ENCODE assay signal across 14 mouse cellular contexts in the genomic region with DNA sequence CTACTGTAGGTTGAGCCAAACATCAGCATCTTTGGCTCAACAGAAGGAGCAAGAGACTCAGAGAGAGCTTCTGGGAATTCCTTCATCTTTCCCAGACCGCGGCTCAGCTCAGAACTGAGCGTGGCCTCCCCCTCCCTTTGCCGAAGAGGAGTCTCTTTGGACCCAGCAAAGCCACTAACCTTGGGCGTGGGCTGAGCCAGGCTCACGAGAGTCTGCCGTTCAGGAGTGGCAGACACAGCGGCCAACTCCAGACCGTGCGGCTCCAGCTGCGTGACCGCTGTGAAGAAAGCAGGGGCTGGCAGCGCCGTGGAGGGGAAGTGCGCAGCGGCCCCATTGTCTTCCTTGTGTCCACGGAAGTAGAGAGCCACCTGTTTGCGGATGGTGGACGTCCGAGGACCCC. TPM values are rescaled to one million over a fixed set of nuclear protein-coding genes. Genes with fewer than 3 reads are reported as not detected.
A peak's percentile ranks its signal among the peaks of the same experiment; 100 is the strongest.
DNase-seq lines count a peak whose midpoint lies in the region; ATAC-seq lines count a peak whose summit lies in the region.
"Had no signal": no experiment of that assay in that cellular context is flagged by ENCODE, and none has a peak within 500 bp of the region (broad histone marks: within the 10 kb centered on the region; RNA-seq: fewer than 3 reads in every experiment).

No protein-coding gene starts in this region.

- no peaks in the 10 kb centered on the region for H3K36me3 ChIP-seq in kidney, embryonic 14.5 days (ENCODE audit: control insufficient read depth, insufficient read depth, low read length)
- no peaks in the 10 kb centered on the region for H3K36me3 ChIP-seq in hindbrain, embryonic 14.5 days (replicated peaks; ENCODE audit: control insufficient read depth, insufficient read depth)
- H3K36me3 ChIP-seq: lung, embryonic 15.5 days had no signal

- H3K4me3 ChIP-seq in kidney, embryonic 14.5 days (ENCODE audit: low read length) = 0 out of 2 replicates have a peak overlapping the region, but pooled peaks have one; percentile 1
- peak overlapping the region; percentile 15; the same call in 1 of the 2 replicates for H3K4me3 ChIP-seq in hindbrain, embryonic 14.5 days (replicated peaks; ENCODE audit: low read length)
- H3K4me3 ChIP-seq: lung, embryonic 15.5 days; myocyte had no signal

- WGBS in kidney, embryonic 14.5 days = 1% methylated on average over 20 of the region's 20 CpGs
- under 1% methylated on average over 20 of the region's 20 CpGs for WGBS in hindbrain, embryonic 14.5 days

- H3K27ac ChIP-seq in kidney, embryonic 14.5 days (ENCODE audit: low read depth, low read length) = no peak overlapping the region
- H3K27ac ChIP-seq in hindbrain, embryonic 14.5 days = no peak overlapping the region
- H3K27ac ChIP-seq: lung, embryonic 15.5 days had no signal

- no peak overlapping the region for H3K9ac ChIP-seq in kidney, embryonic 14.5 days (ENCODE audit: low read depth, low read length)
- no peak overlapping the region for H3K9ac ChIP-seq in hindbrain, embryonic 14.5 days
- H3K9ac ChIP-seq: lung, embryonic 15.5 days had no signal

- no peak for ATAC-seq in kidney, embryonic 14.5 days (ENCODE audit: low FRiP score, low TSS enrichment)
- ATAC-seq in erythroblast, adult 5-6 weeks (replicated peaks; ENCODE audit: low FRiP score, poor library complexity, severe bottlenecking) = 0 out of 2 replicates have a peak, but pooled peaks have one; percentile 25
- ATAC-seq in hindbrain, embryonic 14.5 days (ENCODE audit: low FRiP score) = no peak

- peaks cover 93% of the 10 kb centered on the region for H3K27me3 ChIP-seq in kidney, embryonic 14.5 days (ENCODE audit: control insufficient read depth, insufficient read depth, low read length)
- peaks cover 99% of the 10 kb centered on the region for H3K27me3 ChIP-seq in hindbrain, embryonic 14.5 days (ENCODE audit: control insufficient read depth, insufficient read depth, low read length)
- H3K27me3 ChIP-seq: CH12.LX had no signal

- no peak for DNase-seq in kidney, postnatal 4 days
- no peak for DNase-seq in hindbrain, embryonic 14.5 days (ENCODE audit: low spot score)
- DNase-seq in neural tube, embryonic 10.5 days (ENCODE audit: extremely low spot score, low spot score) = peak; percentile 41
- DNase-seq in lung, adult 18-20 months = no peak
- no peak for DNase-seq in adipocyte (ENCODE audit: low spot score)
- DNase-seq in layer of hippocampus, adult 18-20 months (ENCODE audit: low spot score in 2 of 2) = no peak
- DNase-seq: kidney, adult 9 months; spleen, adult 18-20 months had no signal

- no peak overlapping the region for H3K4me2 ChIP-seq in kidney, embryonic 14.5 days (replicated peaks; ENCODE audit: low read depth, low read length)
- H3K4me2 ChIP-seq in hindbrain, embryonic 14.5 days (replicated peaks) = peak overlapping the region; percentile 21
- H3K4me2 ChIP-seq: lung, embryonic 15.5 days had no signal

- no peaks in the 10 kb centered on the region for H3K9me3 ChIP-seq in kidney, embryonic 14.5 days (ENCODE audit: control insufficient read depth, low read length)
- no peaks in the 10 kb centered on the region for H3K9me3 ChIP-seq in hindbrain, embryonic 14.5 days (ENCODE audit: control insufficient read depth, low read length)
- H3K9me3 ChIP-seq: lung, embryonic 15.5 days had no signal

- H3K4me1 ChIP-seq in kidney, embryonic 14.5 days (ENCODE audit: control insufficient read depth, insufficient read depth, low read length) = no peaks in the 10 kb centered on the region
- H3K4me1 ChIP-seq in hindbrain, embryonic 14.5 days (replicated peaks; ENCODE audit: control insufficient read depth, insufficient read depth, low read length) = 0 out of 2 replicates have a peak, but pooled peaks cover 4% of the 10 kb centered on the region
- H3K4me1 ChIP-seq: lung, embryonic 15.5 days had no signal

RNA-seq across cellular contexts. Expression of gene Nr2e1, which starts 10.9 kb away (rescaled TPM):
- not detected in 2 replicates for polyA plus RNA-seq in kidney, embryonic 14.5 days (2014; fragmentation: Nextera tagmentation; extraction: Ambion mirVana)
- total RNA-seq in erythroblast, adult 5-6 weeks (2015; ENCODE audit: low replicate concordance) = not detected in 2 replicates
- not detected in 2 replicates for total RNA-seq in erythroblast, adult 5-6 weeks (2017; ENCODE audit: low replicate concordance)
- polyA plus RNA-seq in hindbrain, embryonic 14.5 days (2014; fragmentation: Nextera tagmentation; extraction: Ambion mirVana) = 0.23 TPM in 1 of 2 replicates, not detected in the other
- 10 to 100 TPM; 13.1 to 15.3 TPM for total RNA-seq in layer of hippocampus, adult 18-20 months (2021)
- total RNA-seq: CH12.LX; gastrocnemius, adult 8-10 months had no signal
- polyA plus RNA-seq: lung, embryonic 15.5 days; myocyte had no signal

RNA-seq across cellular contexts. Expression of gene Ostm1, which starts 11.1 kb away (rescaled TPM):
- polyA plus RNA-seq in kidney, embryonic 14.5 days (2014; fragmentation: Nextera tagmentation; extraction: Ambion mirVana) = 8.5 and 12.9 TPM in 2 replicates
- 14.6 and 24.2 TPM in 2 replicates for total RNA-seq in erythroblast, adult 5-6 weeks (2015; ENCODE audit: low replicate concordance)
- 14.7 and 18.0 TPM in 2 replicates for total RNA-seq in erythroblast, adult 5-6 weeks (2017; ENCODE audit: low replicate concordance)
- polyA plus RNA-seq in hindbrain, embryonic 14.5 days (2014; fragmentation: Nextera tagmentation; extraction: Ambion mirVana) = 41.8 and 43.5 TPM in 2 replicates
- total RNA-seq in layer of hippocampus, adult 18-20 months (2021) = 10 to 100 TPM; 58.9 to 59.8 TPM

Comparison
In these comparisons a context has a peak if more than half of its experiments do, and no peak if none do; other contexts are left out.
1. RNA of gene Nr2e1, which starts 10.9 kb away (total RNA-seq): 13.1 to 15.3 TPM in layer of hippocampus, adult 18-20 months; not detected in erythroblast, adult 5-6 weeks; every median in the first group is over 10 times any median in the second.